Mouse (Mus musculus): ENCODE data around the gene Pcp4l1. TPM values are rescaled to one million over a fixed set of nuclear protein-coding genes. Genes with fewer than 3 reads are reported as not detected.

Pcp4l1 gene
- total RNA-seq, 2 experiments from 2014 or later = 15.0 to 48.8 TPM

GRCm38 (mm10) chr1:171135600-171135999, 60.5 kb downstream of the Pcp4l1 start:
- no peak for DNase-seq

- no peak for DNase-seq
Observed at GRCm38 (mm10) chr1:171130971-171131370, 65.1 kb downstream of the Pcp4l1 start.

GRCm38 (mm10) chr1:171129251-171129650, 66.8 kb downstream of the Pcp4l1 start:
- DNase-seq = peak; percentile 78

GRCm38 (mm10) chr1:171124398-171124797, 71.7 kb downstream of the Pcp4l1 start:
- no peak for DNase-seq

Other genes with a start within 250 kb of the Pcp4l1 start
- 1 to 10 TPM; 1.9 to 2.8 TPM for gene Fcgr2b, start 219.7 kb downstream of the Pcp4l1 start, total RNA-seq (2021)
- gene Fcgr4, start 177.3 kb downstream of the Pcp4l1 start, total RNA-seq (2021) = not detected
- 1 to 10 TPM; 3.7 to 4.6 TPM for gene Fcgr3, start 131.3 kb downstream of the Pcp4l1 start, total RNA-seq (2021)
- 1 to 10 TPM in 1 of 2 experiments, under 1 TPM in 1; 0.69 to 1.2 TPM for gene Cfap126, start 82.3 kb downstream of the Pcp4l1 start, total RNA-seq (2021)
- 100 to 1,000 TPM; 692 to 785 TPM for gene Sdhc, start 45.7 kb downstream of the Pcp4l1 start, total RNA-seq (2021)
- 100 to 1,000 TPM in 1 of 2 experiments, 10 to 100 TPM in 1; 99.1 to 120 TPM for gene Mpz, start 45.6 kb downstream of the Pcp4l1 start, total RNA-seq (2021)
- not detected for gene Nr1i3, start 17.7 kb upstream of the Pcp4l1 start, total RNA-seq (2021)
- gene Tomm40l, start 26.2 kb upstream of the Pcp4l1 start, total RNA-seq (2021) = 10 to 100 TPM; 52.0 to 52.5 TPM
- not detected for gene Apoa2, start 28.8 kb upstream of the Pcp4l1 start, total RNA-seq (2021)
- gene Fcer1g, start 38.1 kb upstream of the Pcp4l1 start, total RNA-seq (2021) = 1 to 10 TPM; 3.2 to 3.9 TPM
- 1 to 10 TPM in 1 of 2 experiments, under 1 TPM in 1; 0.43 to 1.4 TPM for gene Adamts4, start 54.2 kb upstream of the Pcp4l1 start, total RNA-seq (2021)
- 1,000 to 10,000 TPM in 1 of 2 experiments, 100 to 1,000 TPM in 1; 872 to 1,009 TPM for gene Ndufs2, start 55.1 kb upstream of the Pcp4l1 start, total RNA-seq (2021)
- 1 to 10 TPM; 8.6 to 9.8 TPM for gene B4galt3, start 74.1 kb upstream of the Pcp4l1 start, total RNA-seq (2021)
- gene Ppox, start 84.9 kb upstream of the Pcp4l1 start, total RNA-seq (2021) = 10 to 100 TPM in 1 of 2 experiments, 1 to 10 TPM in 1; 9.4 to 11.6 TPM
- gene Usp21, start 91.7 kb upstream of the Pcp4l1 start, total RNA-seq (2021) = 10 to 100 TPM; 14.2 to 15.7 TPM
- gene Ufc1, start 98.8 kb upstream of the Pcp4l1 start, total RNA-seq (2021) = 10 to 100 TPM; 70.9 to 80.8 TPM
- gene Dedd, start 132.9 kb upstream of the Pcp4l1 start, total RNA-seq (2021) = 10 to 100 TPM; 26.4 to 29.6 TPM
- 10 to 100 TPM; 21.8 to 21.9 TPM for gene Nit1, start 149.4 kb upstream of the Pcp4l1 start, total RNA-seq (2021)
- 10 to 100 TPM; 85.5 to 89.0 TPM for gene Pfdn2, start 149.4 kb upstream of the Pcp4l1 start, total RNA-seq (2021)
- not detected for gene Klhdc9, start 164.5 kb upstream of the Pcp4l1 start, total RNA-seq (2021)
- not detected for gene Nectin4, start 173.8 kb upstream of the Pcp4l1 start, total RNA-seq (2021)
- under 1 TPM; 0.49 to 0.86 TPM for gene Arhgap30, start 192.7 kb upstream of the Pcp4l1 start, total RNA-seq (2021)
- gene Usf1, start 215.0 kb upstream of the Pcp4l1 start, total RNA-seq (2021) = 10 to 100 TPM; 24.6 to 25.2 TPM
- gene Tstd1, start 222.6 kb upstream of the Pcp4l1 start, total RNA-seq (2021) = 1 to 10 TPM in 1 of 2 experiments, under 1 TPM in 1; 0.95 to 1.3 TPM
- gene F11r, start 241.3 kb upstream of the Pcp4l1 start, total RNA-seq (2021) = 1 to 10 TPM; 6.2 to 6.9 TPM

Data from gastrocnemius, postnatal 25 days (tissue).